Mouse (Mus musculus): ENCODE results near the gene 2610318N02Rik. TPM values are rescaled to one million over a fixed set of nuclear protein-coding genes. Genes with fewer than 3 reads are reported as not detected.

2610318N02Rik gene
- polyA plus RNA-seq, 1 experiment from 2014 or later: 7.9 TPM

GRCm38 (mm10) chr16:17150520-17151258 is 25.7 kb upstream of the 2610318N02Rik start:
- Histone ChIP-seq H3K4me3 (ENCODE audit: low read depth, low read length) (no peak overlapping the region), H3K27ac (ENCODE audit: low read depth, low read length) (peak overlapping the region; percentile 92), H3K4me1 (replicated peaks; ENCODE audit: control insufficient read depth, insufficient read depth, low read length) (peaks cover 23% of the 10 kb centered on the region), H3K9me3 (ENCODE audit: control insufficient read depth) (no peaks in the 10 kb centered on the region), H3K9ac (ENCODE audit: low read depth, low read length) (0 out of 2 replicates have a peak overlapping the region, but pooled peaks have one; percentile 13), H3K4me2 (replicated peaks; ENCODE audit: low read depth) (peak overlapping the region; percentile 47), H3K27me3 (replicated peaks; ENCODE audit: control insufficient read depth, insufficient read depth, low read length) (no peaks in the 10 kb centered on the region), H3K36me3 (ENCODE audit: control insufficient read depth, insufficient read depth) (peaks cover 32% of the 10 kb centered on the region)
- ATAC-seq: peak; percentile 82
- 41% methylated on average over 7 of the region's 7 CpGs for WGBS
- no peak for TF ChIP-seq CTCF (IDR thresholded peaks at IDR 0.05; ENCODE audit: low read depth)

GRCm38 (mm10) chr16:17148084-17148483 is 23.1 kb upstream of the 2610318N02Rik start:
- no peaks in the 10 kb centered on the region for H3K9me3 ChIP-seq (ENCODE audit: control insufficient read depth)
- TF ChIP-seq CTCF (IDR thresholded peaks at IDR 0.05; ENCODE audit: low read depth): peak; percentile 61
- 0 out of 2 replicates have a peak overlapping the region, but pooled peaks have one; percentile 10 for H3K27ac ChIP-seq (ENCODE audit: low read depth, low read length)
- 14% methylated on average over 16 of the region's 16 CpGs for WGBS
- no peaks in the 10 kb centered on the region for H3K27me3 ChIP-seq (replicated peaks; ENCODE audit: control insufficient read depth, insufficient read depth, low read length)
- H3K9ac ChIP-seq (ENCODE audit: low read depth, low read length): 0 out of 2 replicates have a peak overlapping the region, but pooled peaks have one; percentile 64
- H3K36me3 ChIP-seq (ENCODE audit: control insufficient read depth, insufficient read depth): peaks cover 12% of the 10 kb centered on the region
- peaks cover 23% of the 10 kb centered on the region for H3K4me1 ChIP-seq (replicated peaks; ENCODE audit: control insufficient read depth, insufficient read depth, low read length)
- H3K4me3 ChIP-seq (ENCODE audit: low read depth, low read length): peak overlapping the region; percentile 50
- peak overlapping the region; percentile 98 for H3K4me2 ChIP-seq (replicated peaks; ENCODE audit: low read depth)
- no peak for ATAC-seq

- Histone ChIP-seq H3K27ac (ENCODE audit: low read depth, low read length) (peak overlapping the region; percentile 47), H3K4me1 (replicated peaks; ENCODE audit: control insufficient read depth, insufficient read depth, low read length) (peaks cover 23% of the 10 kb centered on the region), H3K4me3 (ENCODE audit: low read depth, low read length) (peak overlapping the region; percentile 50), H3K4me2 (replicated peaks; ENCODE audit: low read depth) (peak overlapping the region; percentile 98), H3K9me3 (ENCODE audit: control insufficient read depth) (no peaks in the 10 kb centered on the region), H3K9ac (ENCODE audit: low read depth, low read length) (peak overlapping the region; percentile 64), H3K36me3 (ENCODE audit: control insufficient read depth, insufficient read depth) (peaks cover 6% of the 10 kb centered on the region; the same call in 1 of the 2 replicates), H3K27me3 (replicated peaks; ENCODE audit: control insufficient read depth, insufficient read depth, low read length) (no peaks in the 10 kb centered on the region)
- ATAC-seq: peak; percentile 39; the same call in 1 of the 2 replicates
- TF ChIP-seq CTCF (IDR thresholded peaks at IDR 0.05; ENCODE audit: low read depth): no peak
- WGBS: under 1% methylated on average over 41 of the region's 41 CpGs
Measured at GRCm38 (mm10) chr16:17147391-17147929, 22.5 kb upstream of the 2610318N02Rik start.

- WGBS: 0% methylated on average over 34 of the region's 34 CpGs
- Histone ChIP-seq H3K4me2 (replicated peaks; ENCODE audit: low read depth) (peak within 1 kb of the TSS; percentile 98), H3K27me3 (replicated peaks; ENCODE audit: control insufficient read depth, insufficient read depth, low read length) (no peaks in the 10 kb centered on the region), H3K4me1 (replicated peaks; ENCODE audit: control insufficient read depth, insufficient read depth, low read length) (peaks cover 21% of the 10 kb centered on the region), H3K27ac (ENCODE audit: low read depth, low read length) (peak within 1 kb of the TSS; percentile 47), H3K4me3 (ENCODE audit: low read depth, low read length) (peak within 1 kb of the TSS; percentile 50), H3K9ac (ENCODE audit: low read depth, low read length) (peak within 1 kb of the TSS; percentile 64), H3K36me3 (ENCODE audit: control insufficient read depth, insufficient read depth) (peaks cover under 1% of the 10 kb centered on the region; the same call in 1 of the 2 replicates), H3K9me3 (ENCODE audit: control insufficient read depth) (no peaks in the 10 kb centered on the region)
- ATAC-seq: peak; percentile 60
- peak; percentile 75 for TF ChIP-seq CTCF (IDR thresholded peaks at IDR 0.05; ENCODE audit: low read depth)
Measured at GRCm38 (mm10) chr16:17146772-17147235, 21.8 kb upstream of the 2610318N02Rik start, which contains the start of gene Ccdc116. Gene Ccdc116 (minus strand): TSS chr16:17147229.

GRCm38 (mm10) chr16:17144339-17144738 is 19.4 kb upstream of the 2610318N02Rik start, which contains the start of gene Ydjc:
Gene Ydjc (plus strand): TSS chr16:17144621.
- no peaks in the 10 kb centered on the region; the same call in 1 of the 2 replicates for H3K36me3 ChIP-seq (ENCODE audit: control insufficient read depth, insufficient read depth)
- H3K9ac ChIP-seq (ENCODE audit: low read depth, low read length): no peak within 1 kb of the TSS
- WGBS: 35% methylated on average over 7 of the region's 7 CpGs
- ATAC-seq: no peak
- H3K4me3 ChIP-seq (ENCODE audit: low read depth, low read length): no peak within 1 kb of the TSS
- TF ChIP-seq CTCF (IDR thresholded peaks at IDR 0.05; ENCODE audit: low read depth): no peak
- H3K27ac ChIP-seq (ENCODE audit: low read depth, low read length): no peak within 1 kb of the TSS
- H3K9me3 ChIP-seq (ENCODE audit: control insufficient read depth): no peaks in the 10 kb centered on the region
- H3K27me3 ChIP-seq (replicated peaks; ENCODE audit: control insufficient read depth, insufficient read depth, low read length): no peaks in the 10 kb centered on the region
- peaks cover 12% of the 10 kb centered on the region for H3K4me1 ChIP-seq (replicated peaks; ENCODE audit: control insufficient read depth, insufficient read depth, low read length)
- no peak within 1 kb of the TSS for H3K4me2 ChIP-seq (replicated peaks; ENCODE audit: low read depth)

- Histone ChIP-seq H3K36me3 (ENCODE audit: control insufficient read depth, insufficient read depth) (no peaks in the 10 kb centered on the region), H3K4me3 (ENCODE audit: low read depth, low read length) (no peak overlapping the region), H3K27me3 (replicated peaks; ENCODE audit: control insufficient read depth, insufficient read depth, low read length) (no peaks in the 10 kb centered on the region), H3K9me3 (ENCODE audit: control insufficient read depth) (no peaks in the 10 kb centered on the region), H3K9ac (ENCODE audit: low read depth, low read length) (no peak overlapping the region), H3K4me1 (replicated peaks; ENCODE audit: control insufficient read depth, insufficient read depth, low read length) (no peaks in the 10 kb centered on the region), H3K27ac (ENCODE audit: low read depth, low read length) (no peak overlapping the region), H3K4me2 (replicated peaks; ENCODE audit: low read depth) (no peak overlapping the region)
- WGBS: 83% methylated on average over 15 of the region's 15 CpGs
- ATAC-seq: no peak
- no peak for TF ChIP-seq CTCF (IDR thresholded peaks at IDR 0.05; ENCODE audit: low read depth)
Measured at GRCm38 (mm10) chr16:17137355-17137754, 12.4 kb upstream of the 2610318N02Rik start.

Data from intestine, postnatal 0 days (tissue).